Mouse (Mus musculus): Measurements from ENCODE around the gene Wdsub1.

Wdsub1 gene

GRCm38 (mm10) chr2:59841944-59842343 is 40.4 kb downstream of the Wdsub1 start:
- no peak for DNase-seq (ENCODE audit: extremely low spot score, low spot score)

DNA sequence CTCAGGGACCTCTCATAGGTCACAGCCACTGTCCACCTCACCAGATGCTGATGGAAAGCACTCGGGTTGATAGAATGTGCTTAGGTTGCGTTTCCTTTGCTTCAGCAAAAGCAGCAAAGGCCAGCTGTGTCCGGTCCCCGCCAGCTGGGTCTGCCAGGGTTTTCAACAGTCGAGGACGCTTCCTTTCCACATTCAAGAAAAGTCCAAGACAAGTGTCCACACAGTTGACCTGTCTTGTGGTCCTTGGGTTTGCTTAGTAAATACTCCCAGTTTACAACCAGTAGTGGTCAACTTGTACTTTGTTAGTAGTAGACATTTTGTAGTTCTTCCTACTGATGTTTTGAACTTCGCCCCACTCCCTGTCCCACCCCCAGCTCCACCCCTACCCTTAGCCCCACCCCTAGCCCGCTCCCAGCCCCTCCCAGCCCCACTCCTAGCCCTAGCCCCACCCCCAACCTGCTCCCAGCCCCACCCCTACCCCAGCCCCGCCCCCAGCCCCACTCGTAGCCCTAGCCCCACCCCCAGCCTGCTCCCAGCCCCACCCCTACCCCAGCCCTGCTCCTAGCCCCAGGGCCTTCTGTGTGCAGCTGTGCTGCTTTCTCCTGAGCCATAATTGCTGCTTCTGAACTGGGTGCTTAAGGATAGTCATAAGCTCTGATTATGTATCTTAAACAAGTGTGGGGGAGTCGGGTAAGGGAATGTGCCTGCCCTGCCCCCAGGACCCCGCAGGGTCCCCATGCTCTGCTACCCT is 41.0 kb downstream of the Wdsub1 start:
- DNase-seq (ENCODE audit: extremely low spot score, low spot score), result no peak

DNA sequence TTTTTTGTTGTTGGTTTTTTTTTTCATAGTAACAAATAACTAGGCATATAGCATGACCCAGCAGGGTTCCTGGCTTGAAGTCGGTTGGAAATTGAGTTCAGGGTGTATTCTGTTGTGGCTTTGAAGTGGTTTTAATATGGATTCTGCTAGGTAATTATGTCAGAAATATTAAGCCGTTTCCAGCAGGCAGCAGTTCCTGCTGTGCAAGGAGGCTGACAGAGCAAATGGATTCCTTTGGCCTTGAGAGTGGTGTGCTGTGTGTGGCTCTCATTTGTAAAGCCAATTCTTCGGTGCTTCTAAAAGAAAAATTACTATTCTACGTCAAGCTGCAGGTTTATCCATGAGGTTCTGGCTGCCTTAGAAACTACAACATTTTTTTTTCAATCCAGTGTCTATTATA is 42.2 kb downstream of the Wdsub1 start:
- DNase-seq (ENCODE audit: extremely low spot score, low spot score), result no peak

GRCm38 (mm10) chr2:59839755-59840154 is 42.6 kb downstream of the Wdsub1 start:
- DNase-seq (ENCODE audit: extremely low spot score, low spot score), result no peak

DNA sequence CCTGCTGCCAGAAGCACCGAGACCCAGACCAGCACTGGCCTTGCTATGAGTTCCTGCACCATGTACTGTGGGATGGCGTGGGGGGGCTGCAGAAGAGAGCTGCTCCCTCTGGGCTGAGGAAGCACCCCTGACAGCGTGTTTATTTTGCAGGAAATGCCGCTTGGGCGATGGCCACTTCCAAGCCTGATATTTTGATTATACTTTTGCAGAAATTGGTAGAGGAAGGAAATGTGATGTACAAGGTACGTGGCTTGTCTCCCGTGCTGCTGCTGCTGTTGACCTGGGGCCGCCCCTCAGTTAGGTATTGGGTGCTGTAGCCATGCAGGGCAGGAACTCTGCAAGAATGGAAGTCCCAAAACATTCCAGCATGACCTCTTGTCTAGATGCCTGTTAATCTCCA is 43.6 kb downstream of the Wdsub1 start:
- DNase-seq (ENCODE audit: extremely low spot score, low spot score), result no peak

- no peak for DNase-seq (ENCODE audit: extremely low spot score, low spot score)
These were observed 50.6 kb downstream of the Wdsub1 start for GRCm38 (mm10) chr2:59831831-59832230.

DNA sequence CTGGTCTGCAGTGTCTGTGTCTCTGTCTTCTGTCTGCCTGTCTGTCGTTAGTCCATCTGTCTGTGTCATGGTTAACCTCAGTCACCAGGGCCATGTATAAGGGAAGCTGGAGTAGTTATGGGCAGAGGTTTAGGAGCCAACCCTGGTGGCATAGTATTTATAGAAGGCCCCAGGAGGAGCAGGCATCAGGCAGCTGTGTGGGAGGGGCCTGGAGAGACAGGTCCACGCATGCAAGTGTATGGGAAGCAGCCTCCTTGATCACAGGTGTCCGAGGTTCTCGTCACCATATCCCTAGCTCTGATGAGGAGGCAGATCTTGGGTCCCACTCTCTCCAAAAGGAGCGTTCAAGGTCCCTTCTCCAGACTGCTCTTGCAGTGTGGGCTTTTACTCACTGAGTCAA is 51.5 kb downstream of the Wdsub1 start:
- no peak for DNase-seq (ENCODE audit: extremely low spot score, low spot score)

DNA sequence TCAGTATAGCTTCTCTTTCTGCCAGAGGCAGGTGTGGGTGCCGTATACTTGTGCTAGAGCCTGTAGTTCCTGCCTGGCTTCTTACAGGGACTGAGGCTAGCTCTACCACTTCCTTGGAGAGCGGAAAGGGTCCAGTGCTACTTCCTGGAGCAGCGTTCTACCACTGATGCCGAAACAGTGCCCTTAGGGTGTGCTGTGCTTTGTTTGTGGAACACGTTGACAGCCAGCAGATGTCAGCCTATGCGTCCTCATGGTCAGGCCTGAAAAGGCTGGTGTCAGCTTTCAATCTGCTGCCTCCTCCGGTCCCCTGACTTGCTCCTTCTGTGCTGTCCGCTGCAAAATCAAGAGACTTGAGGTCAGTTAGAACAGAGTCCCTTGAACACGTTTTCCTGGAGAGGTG is 52.2 kb downstream of the Wdsub1 start:
- peak; percentile 47 for DNase-seq (ENCODE audit: extremely low spot score, low spot score)

- DNase-seq (ENCODE audit: extremely low spot score, low spot score), result no peak
These were observed 52.7 kb downstream of the Wdsub1 start for GRCm38 (mm10) chr2:59829718-59830117.

DNA sequence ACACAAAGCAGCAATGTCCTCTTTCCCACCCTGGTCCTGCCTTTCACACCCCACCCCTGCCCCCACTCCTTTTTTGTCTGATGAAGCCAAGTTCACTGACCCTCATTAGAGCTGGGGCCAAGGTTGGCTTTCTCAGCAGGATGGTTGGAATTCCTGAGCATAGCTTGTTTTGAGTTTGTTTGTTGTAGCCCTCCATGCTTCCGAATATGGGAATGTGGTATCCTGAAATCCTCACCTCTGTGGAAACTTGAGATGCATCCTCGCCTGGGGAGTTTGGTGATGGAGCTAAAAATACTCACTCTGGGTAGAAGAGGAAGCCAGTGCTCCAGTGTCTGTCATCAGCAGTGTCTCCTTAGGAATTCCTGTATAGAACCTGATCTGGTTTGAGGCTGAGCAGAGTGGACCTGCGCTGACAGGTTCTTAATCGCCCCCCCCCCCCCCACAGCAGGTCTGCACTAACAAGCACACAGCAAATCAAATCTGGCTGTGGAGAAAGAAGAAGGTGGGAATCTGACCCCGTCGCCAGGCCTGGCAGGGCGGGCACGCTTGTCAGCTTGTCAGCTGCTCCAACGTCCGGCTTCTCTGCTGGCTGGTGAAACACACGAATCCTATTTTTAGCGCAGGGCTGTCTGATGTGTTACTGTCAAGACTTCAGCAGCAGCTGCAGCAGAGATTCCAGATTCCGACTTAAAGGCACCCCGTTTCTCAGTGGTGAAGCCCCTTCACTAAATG is 53.4 kb downstream of the Wdsub1 start:
- DNase-seq (ENCODE audit: extremely low spot score, low spot score), result peak; percentile 51

GRCm38 (mm10) chr2:59828103-59828655 is 54.2 kb downstream of the Wdsub1 start:
- DNase-seq (ENCODE audit: extremely low spot score, low spot score), result no peak

DNA sequence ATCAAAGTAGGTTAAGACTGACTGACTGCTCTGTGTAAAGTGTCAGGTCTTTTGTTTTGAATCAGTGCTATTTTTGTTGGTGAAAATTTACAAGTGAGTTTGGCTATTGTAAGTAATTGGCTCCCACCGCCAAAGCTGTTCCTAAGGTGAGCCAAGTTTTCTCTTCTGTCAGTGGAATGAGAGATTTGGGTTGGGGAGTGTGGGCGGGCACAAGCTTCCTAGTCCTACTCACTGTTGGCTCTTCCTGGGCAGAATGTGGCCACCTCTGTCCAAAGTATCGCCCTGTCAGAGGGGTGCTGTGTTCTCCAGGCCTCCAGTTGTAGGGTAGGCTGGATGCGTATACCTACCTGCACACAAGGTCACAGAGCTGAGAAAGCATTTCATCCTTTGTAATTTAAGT is 57.0 kb downstream of the Wdsub1 start:
- DNase-seq (ENCODE audit: extremely low spot score, low spot score), result no peak

DNA sequence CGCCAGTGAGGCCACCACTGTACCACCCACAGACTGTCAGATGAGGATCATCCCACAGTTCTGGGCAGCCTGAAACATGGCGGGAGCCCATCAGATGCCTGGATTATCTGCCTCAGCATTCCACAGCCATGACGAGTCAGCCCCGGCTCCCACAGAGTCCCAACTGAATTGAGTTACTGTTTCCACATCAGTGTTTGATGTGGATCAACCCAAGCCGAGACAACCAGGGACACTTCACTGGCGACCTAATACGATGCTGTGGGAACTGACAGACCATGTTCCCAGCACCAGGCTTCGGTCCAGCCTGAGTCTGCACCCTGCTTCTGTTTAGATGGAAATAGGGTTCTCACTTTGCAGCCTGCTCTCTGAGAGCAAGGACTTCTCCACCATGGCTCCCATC is 58.1 kb downstream of the Wdsub1 start:
- no peak for DNase-seq (ENCODE audit: extremely low spot score, low spot score)

DNA sequence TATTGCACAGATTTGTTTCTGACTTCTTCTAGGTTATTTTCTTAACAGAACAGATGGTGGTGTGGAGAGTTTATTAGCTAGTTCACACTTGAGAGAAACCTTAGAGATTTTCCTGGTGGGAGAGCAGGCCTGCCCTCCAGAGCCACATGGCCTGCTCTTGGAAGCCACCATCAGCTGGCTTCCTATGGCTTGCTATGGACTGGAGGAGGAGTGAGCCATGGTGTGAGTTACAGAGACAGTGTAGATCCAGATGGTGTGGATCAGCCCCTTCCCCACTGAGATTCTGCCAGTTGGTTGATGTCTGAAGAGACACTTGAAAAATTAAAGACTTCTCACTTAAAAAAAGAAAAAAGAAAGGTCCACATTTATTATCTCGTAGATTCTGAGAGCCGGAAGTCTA is 61.3 kb downstream of the Wdsub1 start:
- DNase-seq (ENCODE audit: extremely low spot score, low spot score), result no peak

- no peak for DNase-seq (ENCODE audit: extremely low spot score, low spot score)
These were observed 62.3 kb downstream of the Wdsub1 start for GRCm38 (mm10) chr2:59820088-59820487.

DNA sequence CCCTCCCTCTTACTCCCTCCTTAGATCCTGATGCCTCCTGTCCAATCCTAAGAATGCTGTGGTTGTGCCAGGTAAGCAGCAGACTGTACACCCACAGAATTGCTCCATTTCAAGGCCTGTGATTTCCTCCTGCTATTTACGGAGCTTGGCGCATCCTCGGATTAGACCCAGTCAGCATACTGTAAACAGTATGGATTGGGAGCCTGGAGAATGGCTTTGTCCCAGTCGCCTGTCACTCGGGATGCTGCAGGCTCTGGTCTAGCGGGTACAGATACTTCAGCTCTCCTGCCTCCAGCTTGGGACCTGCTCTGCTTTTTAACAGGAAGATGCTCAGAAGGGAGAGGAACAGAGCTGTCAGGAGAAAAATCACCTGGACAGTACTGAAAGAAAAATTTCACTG is 63.0 kb downstream of the Wdsub1 start:
- no peak for DNase-seq (ENCODE audit: extremely low spot score, low spot score)

DNA sequence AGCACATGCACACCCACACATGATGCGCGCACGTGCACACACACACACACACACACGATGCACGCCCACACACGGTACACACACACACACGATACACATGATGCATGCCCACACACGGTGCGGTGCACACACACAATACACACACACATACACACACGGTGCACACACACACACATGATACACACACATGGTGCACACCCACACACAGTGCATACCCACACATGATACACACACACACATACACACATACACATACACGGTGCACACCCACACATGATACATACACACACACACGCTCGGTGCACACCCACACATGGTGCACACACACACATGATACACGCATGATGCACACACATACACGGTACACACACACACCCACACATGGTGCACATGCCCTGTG is 63.7 kb downstream of the Wdsub1 start:
- DNase-seq (ENCODE audit: extremely low spot score, low spot score), result no peak

DNA sequence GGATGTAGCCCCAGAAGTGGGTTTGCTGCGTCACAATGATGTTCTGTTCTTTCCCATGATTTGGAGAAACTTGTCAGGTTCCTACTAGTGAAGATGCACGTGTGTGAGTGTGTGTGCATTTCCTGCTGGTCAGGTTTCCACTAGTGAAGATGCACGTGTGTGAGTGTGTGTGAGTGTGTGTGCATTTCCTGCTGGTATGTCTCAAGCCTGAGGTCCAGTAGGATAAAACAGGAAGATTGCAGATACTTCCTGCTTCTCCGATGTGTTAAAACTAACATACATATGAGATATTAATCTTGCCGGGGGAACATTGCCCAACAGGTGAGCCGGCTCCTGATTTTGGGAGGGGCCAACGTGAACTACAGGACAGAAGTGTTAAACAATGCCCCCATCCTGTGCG is 67.4 kb downstream of the Wdsub1 start:
- no peak for DNase-seq (ENCODE audit: extremely low spot score, low spot score)

GRCm38 (mm10) chr2:59813457-59813856 is 68.9 kb downstream of the Wdsub1 start:
- DNase-seq (ENCODE audit: extremely low spot score, low spot score), result no peak

DNA sequence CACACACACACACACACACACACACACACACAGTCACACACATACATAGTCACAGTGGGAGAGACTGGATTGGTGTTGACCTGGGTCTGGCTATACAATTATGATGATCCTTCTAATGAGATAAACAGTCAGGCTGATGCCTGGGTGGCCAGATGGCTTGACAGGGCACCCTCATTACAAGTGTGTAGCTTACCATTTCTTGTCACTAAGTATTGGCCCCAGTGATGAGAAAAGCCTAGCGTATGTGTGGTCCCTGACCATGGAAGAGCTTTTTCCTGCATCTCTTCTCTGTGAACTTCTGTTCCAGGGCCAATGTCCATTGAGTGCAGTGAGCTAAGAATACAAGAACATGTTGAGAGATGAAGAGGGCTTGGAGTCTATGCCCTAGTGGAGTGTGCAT is 69.8 kb downstream of the Wdsub1 start:
- DNase-seq (ENCODE audit: extremely low spot score, low spot score), result no peak

DNA sequence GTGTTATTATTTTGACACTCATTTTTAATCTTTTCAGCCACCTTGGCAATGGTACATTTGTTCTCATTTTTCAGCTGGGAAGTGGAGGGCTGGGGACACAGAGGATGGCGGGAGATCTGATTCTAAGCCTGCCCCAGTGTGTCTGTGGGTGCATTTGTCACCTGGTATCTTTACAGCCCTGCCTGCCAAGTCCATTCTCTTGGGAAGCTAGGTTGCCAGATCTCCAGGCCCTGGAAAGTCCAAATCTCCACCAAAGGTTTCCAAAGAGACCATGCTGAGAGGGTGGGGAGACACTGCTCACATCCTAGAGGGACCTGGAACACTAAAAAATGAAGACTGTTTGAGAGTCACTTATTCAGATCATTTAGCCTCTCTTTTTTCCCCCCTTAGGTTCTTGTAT is 71.1 kb downstream of the Wdsub1 start:
- no peak for DNase-seq (ENCODE audit: extremely low spot score, low spot score)

DNA sequence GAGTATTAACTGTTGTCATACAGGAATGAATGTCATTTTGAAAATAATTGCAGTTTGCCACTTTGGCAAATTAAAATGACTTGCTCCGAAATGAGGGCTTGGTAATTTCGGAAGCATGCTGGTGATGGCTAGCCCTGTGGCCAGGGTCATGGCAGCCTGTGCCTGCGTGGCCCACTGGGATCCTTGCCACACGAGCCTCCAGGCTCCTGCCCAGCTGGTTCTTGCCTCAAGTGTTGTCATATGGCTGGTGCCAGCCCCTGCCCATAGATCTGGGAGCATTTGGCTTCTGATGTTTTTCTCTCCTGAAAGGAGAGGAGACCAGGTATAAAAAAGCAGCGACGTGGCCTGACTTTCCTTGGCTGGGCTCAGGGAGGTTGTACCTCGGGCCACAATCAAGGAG is 72.4 kb downstream of the Wdsub1 start:
- no peak for DNase-seq (ENCODE audit: extremely low spot score, low spot score)

GRCm38 (mm10) chr2:59808608-59809007 is 73.8 kb downstream of the Wdsub1 start:
- DNase-seq (ENCODE audit: extremely low spot score, low spot score), result no peak
